Mouse (Mus musculus) heart, adult 2 months (tissue): Measurements from ENCODE around the gene Rapgef1. TPM values are rescaled to one million over a fixed set of nuclear protein-coding genes. Genes with fewer than 3 reads are reported as not detected.

Source experiments
- DNase-seq, 2 experiments: peaks; one replicate each; pipeline ENCODE4 v3.0.0; 2021
- H3K27ac ChIP-seq: fragments of 200-600 bp; 2 replicates; pipeline ENCODE4 v1.8.1; 2022
- H3K27me3 ChIP-seq: fragments of 200-500 bp; 2 replicates; pipeline ENCODE4 v1.6.1; 2012; ENCODE audit warnings: mild to moderate bottlenecking, low read length, inconsistent platforms, mixed read lengths; ENCODE audit not compliant: control insufficient read depth, insufficient read depth
- H3K36me3 ChIP-seq: fragments of 200-500 bp; 2 replicates; pipeline ENCODE4 v1.6.1; 2012; ENCODE audit warnings: low read length, inconsistent platforms; ENCODE audit not compliant: control insufficient read depth, insufficient read depth
- H3K4me1 ChIP-seq: fragments of 200-500 bp; 2 replicates; pipeline ENCODE4 v1.6.1; 2011; ENCODE audit warnings: low read length; ENCODE audit not compliant: control insufficient read depth, insufficient read depth
- H3K4me3 ChIP-seq: fragments of 200-600 bp; 2 replicates; pipeline ENCODE4 v1.8.1; 2022
- H3K79me2 ChIP-seq: fragments of 200-500 bp; replicated peaks from 2 replicates; pipeline ENCODE4 v1.6.1; 2012; ENCODE audit warnings: mild to moderate bottlenecking, inconsistent platforms, low read length, moderate library complexity, mixed read lengths; ENCODE audit not compliant: control insufficient read depth, insufficient read depth
- H3K9ac ChIP-seq: fragments of 200-500 bp; 2 replicates; pipeline ENCODE4 v1.6.1; 2012; ENCODE audit warnings: low read depth, mild to moderate bottlenecking, control low read depth, inconsistent platforms, low read length, mixed read lengths
- CTCF ChIP-seq: fragments of 200-600 bp; IDR thresholded peaks from 2 replicates; pipeline ENCODE4 v1.8.1; 2022; ENCODE audit warnings: antibody characterized with exemption, mild to moderate bottlenecking, moderate library complexity
- EP300 ChIP-seq: fragments of 200-500 bp; IDR thresholded peaks from 2 replicates; pipeline ENCODE4 v1.6.1; 2011; ENCODE audit warnings: low read depth, low read length, control low read depth; ENCODE audit not compliant: insufficient read depth
- POLR2A ChIP-seq: fragments of 200-500 bp; IDR thresholded peaks from 2 replicates; pipeline ENCODE4 v1.6.1; 2011; ENCODE audit warnings: mild to moderate bottlenecking, low read depth, low read length, control low read depth; ENCODE audit not compliant: insufficient read depth
- WGBS: fragments of 180-500 bp; shearing (Covaris S2); methylation state at CpG from one replicate; pipeline ENCODE4 v1.1.7; 2018; 5-methylcytosine and 5-hydroxymethylcytosine counted together
- intact Hi-C: fragments of 180-260 bp; cut with DNase I; formaldehyde crosslinking; loops from one replicate; pipeline ENCODE4 v1.15.1; 2025
- polyA plus RNA-seq: library from polyadenylated mRNA; depleted of rRNA; stranded (reverse); fragments of >200 nt; gene quantifications from 2 replicates; pipeline ENCODE4 v1.2.3, GENCODE M21; 2012
- total RNA-seq, 2 experiments: library from RNA; stranded (reverse); gene quantifications; 2 replicates each; pipeline ENCODE4 v1.2.3; 2021

The Rapgef1 gene
- total and polyA plus RNA-seq, 3 experiments = 65.0 to 116 (median 96.7) TPM

- TF ChIP-seq POLR2A = peak; percentile 55; the same call in 1 of the 2 replicates
- no peak for TF ChIP-seq CTCF
- TF ChIP-seq EP300 = peak; percentile 59; the same call in 1 of the 2 replicates
Observed at GRCm38 (mm10) chr2:29648956-29649794, 29.7 kb downstream of the Rapgef1 start.

DNA sequence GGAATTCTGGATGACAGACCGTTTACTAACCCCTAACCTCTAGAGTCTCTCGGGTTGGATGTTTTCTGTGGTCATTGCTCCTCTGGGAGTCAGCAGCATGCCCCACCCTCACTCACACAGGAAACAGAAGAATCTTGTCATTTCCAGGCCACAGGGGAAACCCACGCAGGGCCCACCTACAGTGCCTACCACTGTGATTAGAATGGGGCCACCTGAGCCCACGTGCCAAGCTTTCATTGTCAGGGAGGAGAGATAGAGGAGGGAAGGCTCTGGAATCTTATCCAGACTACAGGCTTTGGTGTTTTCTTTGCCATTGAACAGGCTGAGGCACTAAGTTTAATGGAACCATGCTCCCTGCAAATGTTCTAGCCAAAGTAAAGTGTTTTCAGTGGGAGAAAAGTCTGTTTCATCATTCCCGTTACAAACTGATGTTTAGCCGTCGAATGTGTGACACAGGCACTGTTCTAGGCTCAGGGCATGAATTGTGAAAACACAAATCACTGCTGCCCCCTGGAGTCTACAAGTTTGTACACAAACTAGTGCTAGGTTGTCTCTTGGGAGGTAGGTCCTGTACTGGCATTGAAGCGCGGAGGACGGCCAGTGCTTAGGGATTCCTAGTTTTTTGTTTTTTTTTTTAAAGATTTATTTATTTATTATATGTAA lies 30.4 kb downstream of the Rapgef1 start:
- H3K27me3 ChIP-seq = no peaks in the 10 kb centered on the region
- H3K36me3 ChIP-seq = peaks cover 12% of the 10 kb centered on the region
- TF ChIP-seq POLR2A = no peak
- TF ChIP-seq EP300 = 0 out of 2 replicates have a peak, but pooled peaks have one; percentile 52
- peak; percentile 74 for TF ChIP-seq CTCF
- H3K9ac ChIP-seq = peak overlapping the region; percentile 3; the same call in 1 of the 2 replicates
- peak overlapping the region; percentile 22 for H3K4me3 ChIP-seq
- 34% methylated on average over 10 of the region's 10 CpGs for WGBS
- DNase-seq = peak in 1 of 2 experiments; percentile 63
- intact Hi-C loops = loop anchor here (1.0 to 2.0 kb wide), 3 partner anchors 17 to 31 kb away; partner anchors contain the start of gene Rapgef1
- peaks cover 10% of the 10 kb centered on the region for H3K79me2 ChIP-seq
- H3K27ac ChIP-seq = peak overlapping the region; percentile 90
- peaks cover 37% of the 10 kb centered on the region for H3K4me1 ChIP-seq

More at GRCm38 (mm10) chr2:29648956-29649794, 29.7 kb downstream of the Rapgef1 start:
- peak in 1 of 2 experiments; percentile 63 for DNase-seq
- Histone ChIP-seq H3K9ac (peak overlapping the region; percentile 67), H3K27me3 (no peaks in the 10 kb centered on the region), H3K79me2 (peaks cover 10% of the 10 kb centered on the region), H3K4me1 (peaks cover 35% of the 10 kb centered on the region), H3K27ac (peak overlapping the region; percentile 90), H3K36me3 (peaks cover 10% of the 10 kb centered on the region), H3K4me3 (peak overlapping the region; percentile 38)
- WGBS = 11% methylated on average over 6 of the region's 6 CpGs
- intact Hi-C loops = loop anchor here (2.0 kb wide), 1 partner anchor 16 kb away; no protein-coding TSS in a partner anchor

DNA sequence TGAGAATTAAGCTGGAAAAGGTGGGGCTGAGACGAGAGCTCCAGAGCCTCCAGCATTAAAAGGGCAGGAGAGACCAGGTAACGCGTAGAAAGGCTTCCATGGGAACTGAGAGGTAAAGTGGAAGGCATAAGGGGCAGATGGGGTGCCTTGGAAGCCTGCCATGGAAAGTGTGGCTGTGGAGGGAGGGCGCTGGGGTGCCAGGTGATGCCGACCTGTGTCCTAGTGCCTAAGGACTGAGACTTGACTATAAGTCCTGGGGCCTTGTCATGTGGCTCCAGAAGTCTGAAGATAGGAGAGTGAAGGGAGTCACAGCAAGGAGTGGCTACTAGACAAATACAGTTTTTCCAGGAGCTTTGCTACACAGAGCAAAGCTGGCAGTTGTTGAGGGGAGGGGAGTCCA lies 32.4 kb downstream of the Rapgef1 start:
- H3K4me1 ChIP-seq = peaks cover 34% of the 10 kb centered on the region
- no peaks in the 10 kb centered on the region for H3K27me3 ChIP-seq
- intact Hi-C loops = loop anchor here (2.0 kb wide), 1 partner anchor 15 kb away; no protein-coding TSS in a partner anchor
- TF ChIP-seq CTCF = no peak
- no peak for TF ChIP-seq POLR2A
- TF ChIP-seq EP300 = no peak
- peaks cover 14% of the 10 kb centered on the region for H3K36me3 ChIP-seq
- peaks cover 16% of the 10 kb centered on the region for H3K79me2 ChIP-seq
- H3K9ac ChIP-seq = no peak overlapping the region
- H3K27ac ChIP-seq = no peak overlapping the region
- DNase-seq = no peak
- 87% methylated on average over 5 of the region's 5 CpGs for WGBS
- H3K4me3 ChIP-seq = no peak overlapping the region

DNA sequence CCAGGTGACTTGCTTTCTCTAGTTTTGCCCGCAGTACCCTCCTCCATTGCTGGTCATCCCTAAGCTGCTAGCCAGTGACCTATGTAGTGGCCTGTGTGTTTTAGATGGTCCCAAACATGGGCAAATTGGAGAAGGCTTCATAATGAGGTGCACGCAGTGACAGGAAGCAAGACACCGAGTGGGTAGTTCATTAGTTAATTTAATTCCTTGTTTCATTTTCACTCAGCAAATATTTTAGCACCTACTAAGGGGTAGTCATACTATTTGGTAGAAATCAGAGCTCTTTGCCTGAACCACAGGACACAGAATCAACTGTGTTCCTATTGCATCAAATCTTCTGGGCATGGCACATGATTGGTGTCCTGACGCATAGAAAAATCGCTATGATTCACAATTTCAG lies 35.9 kb downstream of the Rapgef1 start:
- no peak for TF ChIP-seq CTCF
- no peak for TF ChIP-seq EP300
- no peak for TF ChIP-seq POLR2A
- H3K4me1 ChIP-seq = peaks cover 26% of the 10 kb centered on the region
- 75% methylated on average over 5 of the region's 5 CpGs for WGBS

GRCm38 (mm10) chr2:29656095-29656494 lies 36.6 kb downstream of the Rapgef1 start:
- Histone ChIP-seq H3K27ac (no peak overlapping the region), H3K4me1 (peaks cover 26% of the 10 kb centered on the region), H3K79me2 (peaks cover 20% of the 10 kb centered on the region), H3K4me3 (no peak overlapping the region), H3K27me3 (no peaks in the 10 kb centered on the region), H3K36me3 (peaks cover 7% of the 10 kb centered on the region), H3K9ac (no peak overlapping the region)
- WGBS = 66% methylated on average over 1 of the region's 1 CpGs
- no peak for DNase-seq
- intact Hi-C loops = no loop called here
- TF ChIP-seq EP300 (no peak), CTCF (no peak), POLR2A (no peak)

More for the DNA sequence above, 35.9 kb downstream of the Rapgef1 start:
- H3K4me3 ChIP-seq = no peak overlapping the region
- H3K9ac ChIP-seq = no peak overlapping the region
- H3K36me3 ChIP-seq = peaks cover 5% of the 10 kb centered on the region
- no peaks in the 10 kb centered on the region for H3K27me3 ChIP-seq
- H3K79me2 ChIP-seq = peaks cover 20% of the 10 kb centered on the region
- H3K27ac ChIP-seq = no peak overlapping the region
- intact Hi-C loops = no loop called here
- no peak for DNase-seq

DNA sequence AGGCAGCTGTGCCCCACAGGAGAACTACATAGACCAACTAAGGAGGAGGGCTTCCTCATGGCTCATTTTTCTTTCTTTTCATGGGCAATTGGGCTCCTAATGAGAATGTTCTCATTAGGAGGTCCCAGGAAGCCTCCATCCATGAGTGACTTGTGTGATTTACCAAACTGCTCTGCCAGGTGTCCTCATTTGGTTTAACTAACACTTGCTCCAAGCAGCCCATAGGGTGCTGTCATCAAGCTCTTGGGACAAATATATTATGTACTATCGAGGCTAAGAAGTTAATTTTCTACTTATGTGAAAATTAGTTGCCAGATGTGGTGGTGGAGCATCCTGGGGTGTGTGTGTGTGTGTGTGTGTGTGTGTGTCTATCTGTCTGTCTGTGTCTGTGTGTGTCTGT lies 37.6 kb downstream of the Rapgef1 start:
- H3K27ac ChIP-seq = no peak overlapping the region
- WGBS = 57% methylated on average over 1 of the region's 1 CpGs
- no peak for DNase-seq
- H3K4me1 ChIP-seq = peaks cover 29% of the 10 kb centered on the region
- no peak for TF ChIP-seq EP300
- TF ChIP-seq POLR2A = no peak
- TF ChIP-seq CTCF = no peak
- peaks cover 16% of the 10 kb centered on the region for H3K79me2 ChIP-seq
- no peaks in the 10 kb centered on the region for H3K27me3 ChIP-seq
- peaks cover 12% of the 10 kb centered on the region for H3K36me3 ChIP-seq
- no peak overlapping the region for H3K4me3 ChIP-seq
- H3K9ac ChIP-seq = no peak overlapping the region
- intact Hi-C loops = no loop called here
